In the genomic region with DNA sequence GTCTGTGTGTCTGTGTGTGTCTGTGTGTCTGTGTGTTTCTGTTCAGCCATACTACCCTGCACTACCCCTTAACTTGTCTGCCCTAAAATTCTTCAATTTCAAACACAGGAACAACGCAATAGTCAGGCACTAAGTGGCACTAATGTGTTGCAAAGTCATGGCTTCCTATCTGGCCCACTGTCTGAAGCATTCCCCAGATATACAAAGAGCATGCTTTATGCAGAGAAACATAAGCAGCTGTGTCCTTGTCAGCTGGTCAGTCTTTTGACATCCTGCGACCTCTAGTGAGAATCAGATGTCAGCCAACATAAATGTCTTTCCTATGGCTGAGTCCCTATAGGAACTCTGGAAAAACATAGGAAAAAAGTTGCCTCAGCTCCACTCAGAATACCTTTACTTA, we compare ENCODE assay signal across 19 mouse cellular contexts. TPM values are rescaled to one million over a fixed set of nuclear protein-coding genes. Genes with fewer than 3 reads are reported as not detected.
DNase-seq lines count a peak whose midpoint lies in the region; ATAC-seq and TF ChIP-seq lines count a peak whose summit lies in the region.
"Had no signal": no experiment of that assay in that cellular context is flagged by ENCODE, and none has a peak within 500 bp of the region (broad histone marks: within the 10 kb centered on the region; RNA-seq: fewer than 3 reads in every experiment).

No protein-coding gene starts in this region.

- intact Hi-C loops in gastrocnemius, adult 2 months (cut with DNase I), result no loop called here

- H3K27ac ChIP-seq in kidney, embryonic 14.5 days (ENCODE audit: low read depth, low read length), result no peak overlapping the region
- no peak overlapping the region for H3K27ac ChIP-seq in midbrain, embryonic 11.5 days (ENCODE audit: low read depth, low read length)
- H3K27ac ChIP-seq in midbrain, embryonic 16.5 days (ENCODE audit: low read length), result no peak overlapping the region
- H3K27ac ChIP-seq in gastrocnemius, adult 2 months, result no peak overlapping the region
- H3K27ac ChIP-seq: embryonic facial prominence, embryonic 12.5 days; forebrain, embryonic 15.5 days; hindbrain, embryonic 15.5 days had no signal

- H3K4me2 ChIP-seq in kidney, embryonic 14.5 days (replicated peaks; ENCODE audit: low read depth, low read length), result no peak overlapping the region
- H3K4me2 ChIP-seq in midbrain, embryonic 11.5 days, result no peak overlapping the region
- H3K4me2 ChIP-seq in midbrain, embryonic 16.5 days (ENCODE audit: low read length), result no peak overlapping the region
- H3K4me2 ChIP-seq: embryonic facial prominence, embryonic 12.5 days; forebrain, embryonic 15.5 days; hindbrain, embryonic 15.5 days had no signal

- no peaks in the 10 kb centered on the region for H3K9me3 ChIP-seq in kidney, embryonic 14.5 days (ENCODE audit: control insufficient read depth, low read length)
- no peaks in the 10 kb centered on the region for H3K9me3 ChIP-seq in midbrain, embryonic 11.5 days (ENCODE audit: control insufficient read depth, low read length)
- no peaks in the 10 kb centered on the region for H3K9me3 ChIP-seq in midbrain, embryonic 16.5 days (replicated peaks; ENCODE audit: control insufficient read depth, low read length, poor library complexity, severe bottlenecking)
- H3K9me3 ChIP-seq: embryonic facial prominence, embryonic 12.5 days; forebrain, embryonic 15.5 days; hindbrain, embryonic 15.5 days had no signal

- H3K4me1 ChIP-seq in kidney, embryonic 14.5 days (ENCODE audit: control insufficient read depth, insufficient read depth, low read length), result no peaks in the 10 kb centered on the region
- H3K4me1 ChIP-seq in midbrain, embryonic 11.5 days (ENCODE audit: control insufficient read depth, insufficient read depth, low read length), result no peaks in the 10 kb centered on the region
- H3K4me1 ChIP-seq in midbrain, embryonic 16.5 days (ENCODE audit: control insufficient read depth, insufficient read depth, low read length), result no peaks in the 10 kb centered on the region; the same call in 1 of the 2 replicates
- H3K4me1 ChIP-seq: embryonic facial prominence, embryonic 12.5 days; hindbrain, embryonic 15.5 days had no signal

- TF ChIP-seq CTCF in gastrocnemius, adult 2 months (IDR thresholded peaks at IDR 0.05), result no peak

- no peaks in the 10 kb centered on the region for H3K36me3 ChIP-seq in kidney, embryonic 14.5 days (ENCODE audit: control insufficient read depth, insufficient read depth, low read length)
- H3K36me3 ChIP-seq in midbrain, embryonic 11.5 days (ENCODE audit: control insufficient read depth, insufficient read depth, low read length), result no peaks in the 10 kb centered on the region
- H3K36me3 ChIP-seq in midbrain, embryonic 16.5 days (ENCODE audit: control insufficient read depth, insufficient read depth, low read length), result no peaks in the 10 kb centered on the region
- H3K36me3 ChIP-seq: embryonic facial prominence, embryonic 12.5 days; forebrain, embryonic 15.5 days; hindbrain, embryonic 15.5 days had no signal

- no peaks in the 10 kb centered on the region for H3K27me3 ChIP-seq in kidney, embryonic 14.5 days (ENCODE audit: control insufficient read depth, insufficient read depth, low read length)
- no peaks in the 10 kb centered on the region for H3K27me3 ChIP-seq in midbrain, embryonic 11.5 days (ENCODE audit: control insufficient read depth, insufficient read depth, low read length)
- no peaks in the 10 kb centered on the region for H3K27me3 ChIP-seq in midbrain, embryonic 16.5 days (ENCODE audit: control insufficient read depth, insufficient read depth, low read depth, low read length)
- H3K27me3 ChIP-seq: embryonic facial prominence, embryonic 12.5 days; forebrain, embryonic 15.5 days; hindbrain, embryonic 15.5 days had no signal

- no peak overlapping the region for H3K4me3 ChIP-seq in kidney, embryonic 14.5 days (ENCODE audit: low read length)
- no peak overlapping the region for H3K4me3 ChIP-seq in midbrain, embryonic 11.5 days (ENCODE audit: low read depth, low read length)
- H3K4me3 ChIP-seq in midbrain, embryonic 16.5 days (ENCODE audit: low read depth, low read length), result no peak overlapping the region
- H3K4me3 ChIP-seq in gastrocnemius, adult 2 months, result no peak overlapping the region
- H3K4me3 ChIP-seq: embryonic facial prominence, embryonic 12.5 days; forebrain, embryonic 15.5 days; hindbrain, embryonic 15.5 days had no signal

- peak; percentile 39; the same call in 1 of the 2 replicates for ATAC-seq in kidney, embryonic 14.5 days (ENCODE audit: low FRiP score, low TSS enrichment)
- 0 out of 2 replicates have a peak, but pooled peaks have one; percentile 30 for ATAC-seq in midbrain, embryonic 11.5 days (ENCODE audit: low FRiP score)
- ATAC-seq in midbrain, embryonic 16.5 days, result no peak
- ATAC-seq: forebrain, embryonic 15.5 days; liver, postnatal 0 days had no signal

- DNase-seq in embryo, embryonic 10 days (ENCODE audit: low spot score), result peak; percentile 51
- no peak for DNase-seq in embryo, embryonic 9.5 days (ENCODE audit: extremely low spot score)
- DNase-seq in kidney, adult 8-10 months, result no peak
- DNase-seq in midbrain, embryonic 11.5 days (ENCODE audit: low spot score, missing footprints), result no peak
- peak; percentile 49 for DNase-seq in retina, embryonic 14.5 days (ENCODE audit: low spot score)
- DNase-seq in gastrocnemius, adult 2 months, result no peak
- DNase-seq: adrenal gland, postnatal 10 days; cerebellum, postnatal 14 days; kidney, adult 2 months; liver, postnatal 0 days; midbrain, embryonic 14.5 days; right cerebral cortex, postnatal 4 days had no signal

- H3K9ac ChIP-seq in kidney, embryonic 14.5 days (ENCODE audit: low read depth, low read length), result no peak overlapping the region
- H3K9ac ChIP-seq in midbrain, embryonic 11.5 days (ENCODE audit: low read length), result no peak overlapping the region
- H3K9ac ChIP-seq in midbrain, embryonic 16.5 days (ENCODE audit: low read depth, low read length), result no peak overlapping the region
- H3K9ac ChIP-seq: embryonic facial prominence, embryonic 12.5 days; forebrain, embryonic 15.5 days; hindbrain, embryonic 15.5 days; liver, postnatal 0 days had no signal

- 39% methylated on average over 2 of the region's 2 CpGs for WGBS in kidney, embryonic 14.5 days
- 54% methylated on average over 2 of the region's 2 CpGs for WGBS in midbrain, embryonic 11.5 days
- 64% methylated on average over 2 of the region's 2 CpGs for WGBS in midbrain, embryonic 16.5 days

RNA-seq across cellular contexts. Expression of a gene that starts 11.6 kb away (rescaled TPM):
- polyA plus RNA-seq in kidney, embryonic 14.5 days (2014; fragmentation: Nextera tagmentation; extraction: Ambion mirVana), result 0.43 and 0.50 TPM in 2 replicates
- 0.89 and 0.99 TPM in 2 replicates for polyA plus RNA-seq in midbrain, embryonic 11.5 days (2014; fragmentation: Nextera tagmentation; extraction: Ambion mirVana)
- polyA plus RNA-seq in midbrain, embryonic 16.5 days (2015; fragmentation: Nextera tagmentation; extraction: Ambion mirVana), result 2.9 and 4.2 TPM in 2 replicates
- under 1 TPM; 0.43 to 0.70 TPM for total RNA-seq in gastrocnemius, adult 2 months (2021)
- total RNA-seq: neutrophil, adult 5-6 weeks had no signal
- polyA plus RNA-seq: liver, adult 2 months; liver, postnatal 0 days had no signal

Comparison
In these comparisons a context has a peak if more than half of its experiments do, and no peak if none do; other contexts are left out.
1. DNase-seq: peak in embryo, embryonic 10 days (single experiment) and retina, embryonic 14.5 days (single experiment); none in embryo, embryonic 9.5 days (single experiment), kidney, adult 8-10 months (0 of 2), midbrain, embryonic 11.5 days (single experiment) and gastrocnemius, adult 2 months (single experiment).